Mouse (Mus musculus) small intestine, adult 2 months (tissue): Measurements from ENCODE around the gene 4930404N11Rik. TPM values are rescaled to one million over a fixed set of nuclear protein-coding genes. Genes with fewer than 3 reads are reported as not detected.

Experiments
- H3K27ac ChIP-seq: fragments of 200-500 bp; 2 replicates; pipeline ENCODE4 v1.5.1; 2012; ENCODE audit warnings: low read depth, low read length, control low read depth, inconsistent platforms; ENCODE audit not compliant: insufficient read depth
- H3K27me3 ChIP-seq: fragments of 200-500 bp; 2 replicates; pipeline ENCODE4 v1.6.1; 2012; ENCODE audit warnings: mild to moderate bottlenecking, moderate library complexity, low read length, inconsistent platforms; ENCODE audit not compliant: control insufficient read depth, insufficient read depth
- H3K36me3 ChIP-seq: fragments of 200-500 bp; 2 replicates; pipeline ENCODE4 v1.6.1; 2012; ENCODE audit warnings: mild to moderate bottlenecking, low read length, control low read depth, inconsistent platforms; ENCODE audit not compliant: control insufficient read depth, insufficient read depth
- H3K4me1 ChIP-seq: fragments of 200-500 bp; 2 replicates; pipeline ENCODE4 v1.6.1; 2012; ENCODE audit warnings: low read length, inconsistent platforms, mixed read lengths; ENCODE audit not compliant: control insufficient read depth, insufficient read depth, insufficient read length
- H3K4me3 ChIP-seq: fragments of 200-500 bp; 2 replicates; pipeline ENCODE4 v1.5.1; 2012; ENCODE audit warnings: low read depth, mild to moderate bottlenecking, control low read depth, inconsistent platforms, low read length, moderate library complexity
- CTCF ChIP-seq: fragments of 200-500 bp; IDR thresholded peaks from 2 replicates; pipeline ENCODE4 v1.5.1; 2012; ENCODE audit warnings: low read depth, mild to moderate bottlenecking, control low read depth, inconsistent platforms, low read length, moderate library complexity, mixed read lengths; ENCODE audit not compliant: insufficient replicate concordance, insufficient read length; ENCODE audit errors: extremely low read depth
- POLR2A ChIP-seq: fragments of 200-500 bp; IDR thresholded peaks from 2 replicates; pipeline ENCODE4 v1.6.1; 2012; ENCODE audit warnings: low read depth, mild to moderate bottlenecking, control low read depth, inconsistent platforms, low read length, moderate library complexity
- WGBS: fragments of 180-500 bp; shearing (Covaris S2); methylation state at CpG from one replicate; pipeline ENCODE4 v1.1.7; 2018; 5-methylcytosine and 5-hydroxymethylcytosine counted together
- polyA plus RNA-seq: library from polyadenylated mRNA; depleted of rRNA; stranded (reverse); fragments of >200 nt; gene quantifications from 2 replicates; pipeline ENCODE4 v1.2.3, GENCODE M21; 2012

4930404N11Rik gene
- polyA plus RNA-seq, 1 experiment, result 7.4 TPM

DNA sequence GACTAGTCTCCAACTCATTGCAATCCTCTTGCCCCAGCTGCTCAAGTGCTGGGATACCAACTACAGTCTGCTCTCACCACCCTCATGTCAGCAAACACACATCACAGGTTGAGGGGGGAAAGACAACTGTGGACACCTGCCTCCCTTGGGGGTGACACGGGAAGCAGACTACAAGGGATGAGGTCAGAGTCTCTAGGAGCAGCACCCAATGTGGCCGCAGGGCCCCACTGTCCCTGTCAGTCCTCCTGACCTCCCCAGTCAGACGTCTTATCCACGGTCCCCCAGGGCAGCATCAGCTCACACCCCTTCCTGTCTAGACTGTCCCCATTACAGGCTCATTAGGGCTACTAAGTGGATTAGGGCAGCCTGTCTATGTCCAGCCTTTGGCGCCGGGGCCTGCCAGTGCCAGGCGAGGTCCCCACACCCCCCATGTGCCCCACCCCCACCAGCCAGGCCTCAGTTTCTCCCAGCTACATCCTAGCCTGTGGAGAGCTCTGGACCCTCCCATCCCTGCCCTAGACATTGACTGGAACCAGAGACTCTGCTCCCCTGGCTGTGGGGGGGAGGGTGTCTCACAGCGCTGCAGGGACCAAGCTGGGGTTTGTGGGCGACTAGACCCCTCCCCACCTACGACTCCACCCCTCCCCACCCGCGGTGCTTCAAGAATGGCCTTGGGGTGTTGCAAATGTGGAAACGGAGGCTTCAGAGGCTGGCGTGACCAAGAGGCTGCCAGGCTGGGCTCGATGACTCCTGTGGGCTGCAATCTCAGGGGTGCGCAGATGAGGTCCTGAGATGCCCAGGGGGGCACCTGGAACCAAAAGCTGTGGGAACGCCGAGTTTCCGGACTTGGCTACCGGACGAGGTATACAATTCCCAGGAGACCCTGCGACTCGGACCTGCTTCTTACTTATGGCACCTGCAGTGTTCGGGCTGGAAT lies 41.2 kb upstream of the 4930404N11Rik start:
- WGBS, result 77% methylated on average over 24 of the region's 24 CpGs
- TF ChIP-seq CTCF (no peak), POLR2A (no peak)
- Histone ChIP-seq H3K4me3 (peak overlapping the region; percentile 46), H3K27me3 (no peaks in the 10 kb centered on the region), H3K4me1 (peaks cover 54% of the 10 kb centered on the region), H3K36me3 (peaks cover 7% of the 10 kb centered on the region; the same call in 1 of the 2 replicates), H3K27ac (no peak overlapping the region)

DNA sequence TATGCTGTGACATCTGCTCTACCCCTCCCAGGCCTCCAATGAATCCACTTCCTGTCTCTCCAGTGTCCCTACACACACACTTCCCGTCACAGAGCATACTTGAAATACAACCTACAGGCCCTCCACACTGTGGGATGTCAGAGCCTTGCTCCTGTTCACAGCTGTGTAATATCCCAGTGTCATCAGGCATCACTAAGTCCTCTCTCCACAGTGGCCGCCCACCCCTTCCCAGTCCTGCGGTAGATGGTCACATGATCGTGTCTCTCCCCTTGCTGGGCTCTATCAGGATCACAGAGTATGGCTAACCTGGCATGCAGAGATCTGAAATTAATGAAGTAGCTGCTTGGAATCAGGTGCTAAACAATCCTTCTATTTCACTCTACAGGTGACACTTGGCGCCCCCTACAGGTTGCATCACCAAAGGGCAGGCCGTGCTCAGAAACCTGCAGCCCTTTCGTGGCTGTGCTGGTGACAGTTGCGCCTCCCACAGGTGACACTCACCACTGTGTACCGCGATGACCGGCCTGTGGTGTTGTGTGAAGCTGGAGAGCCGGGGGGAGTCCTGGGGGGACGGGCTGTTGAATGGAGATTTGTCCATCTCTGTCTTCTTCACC lies 40.1 kb upstream of the 4930404N11Rik start:
- H3K27me3 ChIP-seq, result no peaks in the 10 kb centered on the region
- WGBS, result 56% methylated on average over 13 of the region's 13 CpGs
- H3K4me1 ChIP-seq, result peaks cover 47% of the 10 kb centered on the region
- no peak overlapping the region for H3K27ac ChIP-seq
- H3K36me3 ChIP-seq, result peaks cover 7% of the 10 kb centered on the region; the same call in 1 of the 2 replicates
- TF ChIP-seq POLR2A (no peak), CTCF (peak; percentile 74; the same call in 1 of the 2 replicates)
- H3K4me3 ChIP-seq, result no peak overlapping the region

DNA sequence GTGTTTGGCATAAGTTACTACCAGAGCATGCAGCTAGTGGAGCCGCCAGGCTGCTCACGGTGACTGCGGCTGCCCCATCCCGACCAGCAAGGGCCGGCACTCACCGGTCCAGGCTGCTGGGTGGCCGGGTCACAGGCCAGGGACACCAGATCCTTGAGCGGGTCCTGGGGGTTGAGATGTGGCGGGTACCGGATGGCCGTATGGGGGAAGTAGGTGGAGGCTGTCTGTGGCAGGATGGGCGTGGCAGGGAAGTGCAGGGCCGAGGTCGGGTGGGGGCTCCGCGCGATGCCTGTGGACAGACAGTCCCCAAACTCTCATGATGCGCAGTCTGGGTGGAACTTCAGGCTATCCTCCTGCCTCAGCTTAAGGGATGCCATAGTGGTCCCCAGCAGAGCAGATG lies 39.1 kb upstream of the 4930404N11Rik start:
- Histone ChIP-seq H3K27me3 (no peaks in the 10 kb centered on the region), H3K27ac (no peak overlapping the region), H3K4me1 (peaks cover 39% of the 10 kb centered on the region), H3K4me3 (no peak overlapping the region), H3K36me3 (peaks cover 12% of the 10 kb centered on the region)
- no peak for TF ChIP-seq CTCF
- TF ChIP-seq POLR2A, result no peak
- 68% methylated on average over 18 of the region's 18 CpGs for WGBS

DNA sequence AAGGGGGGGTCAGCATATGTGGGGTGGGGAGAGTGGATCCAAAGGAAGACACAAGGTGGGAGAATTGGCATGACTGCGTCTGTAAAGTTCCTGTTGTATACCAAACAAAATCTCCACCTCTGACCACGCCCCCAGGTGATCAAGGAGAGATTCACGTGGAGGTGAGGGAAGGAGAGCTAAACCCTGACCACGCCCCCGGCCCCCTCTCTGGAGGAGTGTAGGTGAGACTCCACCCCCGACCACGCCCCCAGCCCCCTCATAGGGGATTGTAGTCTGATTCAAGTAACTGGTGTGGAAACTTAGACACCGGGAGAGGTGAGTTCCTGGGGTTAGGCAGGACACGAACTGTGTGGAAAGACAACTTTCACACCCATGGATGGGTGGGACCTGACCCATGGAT lies 38.5 kb upstream of the 4930404N11Rik start:
- H3K27ac ChIP-seq, result no peak overlapping the region
- no peak overlapping the region for H3K4me3 ChIP-seq
- WGBS, result 51% methylated on average over 9 of the region's 9 CpGs
- H3K27me3 ChIP-seq, result no peaks in the 10 kb centered on the region
- H3K4me1 ChIP-seq, result peaks cover 35% of the 10 kb centered on the region
- TF ChIP-seq POLR2A (no peak), CTCF (no peak)
- peaks cover 12% of the 10 kb centered on the region for H3K36me3 ChIP-seq

DNA sequence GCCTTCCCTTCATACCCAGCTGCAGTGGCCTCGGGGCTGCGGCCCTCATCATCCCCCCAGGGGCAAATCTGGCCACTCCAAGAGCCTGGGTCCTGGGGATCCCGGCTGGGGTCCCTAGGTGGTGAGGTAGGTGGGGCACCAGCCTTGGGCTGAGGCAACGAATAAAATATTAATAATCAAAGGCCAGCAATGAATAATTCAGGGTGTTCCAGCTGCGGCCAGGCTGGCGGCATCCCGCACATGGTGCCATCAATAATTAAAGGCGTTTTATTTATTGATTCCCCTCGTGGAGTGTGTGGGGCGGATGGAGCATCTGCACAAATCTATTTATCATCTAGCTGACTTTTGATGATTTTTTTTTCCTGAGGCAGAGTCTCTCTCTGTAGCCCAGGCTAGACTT lies 37.9 kb upstream of the 4930404N11Rik start:
- no peak overlapping the region for H3K27ac ChIP-seq
- TF ChIP-seq POLR2A (no peak), CTCF (no peak)
- H3K27me3 ChIP-seq, result no peaks in the 10 kb centered on the region
- peaks cover 12% of the 10 kb centered on the region for H3K36me3 ChIP-seq
- peaks cover 29% of the 10 kb centered on the region for H3K4me1 ChIP-seq
- 83% methylated on average over 10 of the region's 10 CpGs for WGBS
- H3K4me3 ChIP-seq, result no peak overlapping the region

DNA sequence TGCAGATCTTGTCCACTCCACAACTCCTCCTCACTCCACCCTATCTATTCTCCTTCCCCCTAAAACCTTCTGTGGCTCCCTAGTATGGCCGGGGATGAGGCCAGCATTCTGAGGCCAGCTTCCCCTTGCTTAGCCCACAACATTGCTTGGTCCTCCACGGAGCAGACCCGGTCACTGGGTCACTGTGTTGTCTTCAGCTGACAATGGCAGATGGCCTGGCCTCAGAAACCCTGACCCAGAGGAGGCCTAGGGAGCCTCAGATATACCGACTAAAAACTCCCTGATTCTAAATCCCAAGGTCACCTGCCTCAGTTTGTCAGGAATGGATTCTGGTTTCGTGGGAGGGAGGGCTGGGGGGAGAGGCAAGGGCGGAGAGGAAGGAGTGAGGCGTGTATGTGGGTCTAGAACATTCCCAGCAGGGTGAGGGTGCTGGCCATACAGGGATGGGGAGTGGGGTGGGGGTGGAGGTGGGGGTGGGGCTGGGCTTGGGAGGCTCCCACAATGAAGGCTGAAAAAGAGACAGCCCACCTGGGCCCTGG lies 36.7 kb upstream of the 4930404N11Rik start:
- Histone ChIP-seq H3K27me3 (no peaks in the 10 kb centered on the region), H3K27ac (no peak overlapping the region), H3K4me3 (no peak overlapping the region), H3K36me3 (peaks cover 12% of the 10 kb centered on the region), H3K4me1 (peaks cover 20% of the 10 kb centered on the region)
- WGBS, result 72% methylated on average over 7 of the region's 7 CpGs
- no peak for TF ChIP-seq CTCF
- TF ChIP-seq POLR2A, result no peak
